Mouse (Mus musculus) hindbrain, embryonic 10.5 days (tissue): ENCODE results near the gene Armc9. TPM values are rescaled to one million over a fixed set of nuclear protein-coding genes. Genes with fewer than 3 reads are reported as not detected.

Experiments
- DNase-seq: peaks from one replicate; pipeline ENCODE4 v3.0.0-alpha.2; 2017; ENCODE audit warnings: low spot score
- H3K27ac ChIP-seq: fragments of 300-500 bp; sonication (generic); 2 replicates; pipeline ENCODE4 v1.5.1; 2016; ENCODE audit warnings: mild to moderate bottlenecking, moderate library complexity
- H3K27me3 ChIP-seq: fragments of 300-500 bp; sonication (generic); 2 replicates; pipeline ENCODE4 v1.6.1; 2016; ENCODE audit warnings: mild to moderate bottlenecking; ENCODE audit not compliant: poor library complexity, insufficient read depth, severe bottlenecking
- H3K36me3 ChIP-seq: fragments of 300-500 bp; sonication (generic); 2 replicates; pipeline ENCODE4 v1.6.1; 2016; ENCODE audit warnings: mild to moderate bottlenecking, moderate library complexity
- H3K4me1 ChIP-seq: fragments of 300-500 bp; sonication (generic); replicated peaks from 2 replicates; pipeline ENCODE4 v1.6.1; 2016; ENCODE audit warnings: mild to moderate bottlenecking
- H3K4me3 ChIP-seq: fragments of 300-500 bp; sonication (generic); 2 replicates; pipeline ENCODE4 v1.5.1; 2016; ENCODE audit warnings: mild to moderate bottlenecking, moderate library complexity
- H3K9me3 ChIP-seq: fragments of 300-500 bp; sonication (generic); 2 replicates; pipeline ENCODE4 v1.6.1; 2016; ENCODE audit warnings: mild to moderate bottlenecking, moderate library complexity
- WGBS: fragments of 180-500 bp; shearing (Covaris S2); methylation state at CpG from one replicate; pipeline ENCODE4 v1.1.7; 2016; 5-methylcytosine and 5-hydroxymethylcytosine counted together
- polyA plus RNA-seq: library from polyadenylated mRNA; unstranded; fragments of >200 nt; fragmentation: Nextera tagmentation; extraction: Ambion mirVana; gene quantifications from 2 replicates; pipeline ENCODE4 v1.2.1, GENCODE M21; 2016

Armc9 gene
- polyA plus RNA-seq, 1 experiment from 2014 or later = 39.3 TPM

DNA sequence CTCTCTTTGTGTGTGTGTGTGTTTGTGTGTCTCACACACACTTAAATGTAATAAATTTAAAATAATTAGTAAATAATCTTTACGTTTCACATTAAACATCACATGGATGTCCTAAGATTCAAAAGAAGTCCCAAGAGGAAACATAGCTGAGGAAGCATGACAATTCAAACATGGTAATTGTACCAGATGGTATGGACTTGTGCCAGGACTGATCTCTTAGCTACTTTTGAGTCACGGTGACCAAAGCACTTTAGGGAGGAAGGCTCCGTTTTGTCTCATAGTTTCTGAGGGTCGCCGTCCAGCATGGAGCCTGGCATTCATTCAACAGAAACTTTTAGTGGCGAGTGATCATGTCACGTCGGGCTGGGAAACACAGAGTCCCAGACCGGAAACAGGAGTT lies 6.4 kb upstream of the Armc9 start:
- Histone ChIP-seq H3K9me3 (no peaks in the 10 kb centered on the region), H3K4me3 (no peak overlapping the region), H3K27me3 (no peaks in the 10 kb centered on the region), H3K27ac (no peak overlapping the region), H3K4me1 (no peaks in the 10 kb centered on the region), H3K36me3 (0 out of 2 replicates have a peak, but pooled peaks cover 1% of the 10 kb centered on the region)
- no peak for DNase-seq
- 91% methylated on average over 9 of the region's 9 CpGs for WGBS

DNA sequence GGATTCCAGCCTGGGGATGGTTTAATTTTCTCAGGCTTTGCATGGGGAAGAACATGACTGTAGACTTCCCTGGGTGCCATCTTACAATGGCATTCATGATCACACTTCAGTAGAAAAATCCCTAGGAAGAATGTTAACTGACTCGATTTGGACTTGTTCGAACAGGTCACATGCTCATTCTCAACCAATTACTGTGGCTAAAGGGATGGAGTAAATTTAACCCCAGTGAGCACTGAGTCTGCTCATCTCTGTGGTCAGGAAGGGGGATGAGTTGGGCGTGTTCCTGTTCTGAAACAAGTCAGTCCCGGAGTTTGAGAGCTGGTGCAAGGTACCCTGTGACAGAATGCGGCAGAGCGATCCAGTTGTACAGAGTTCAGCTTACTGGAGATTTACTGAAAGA lies 3.7 kb upstream of the Armc9 start:
- Histone ChIP-seq H3K36me3 (no peaks in the 10 kb centered on the region), H3K9me3 (no peaks in the 10 kb centered on the region), H3K27me3 (no peaks in the 10 kb centered on the region), H3K4me3 (no peak overlapping the region), H3K27ac (no peak overlapping the region), H3K4me1 (peaks cover 18% of the 10 kb centered on the region)
- no peak for DNase-seq
- WGBS = 82% methylated on average over 6 of the region's 6 CpGs

DNA sequence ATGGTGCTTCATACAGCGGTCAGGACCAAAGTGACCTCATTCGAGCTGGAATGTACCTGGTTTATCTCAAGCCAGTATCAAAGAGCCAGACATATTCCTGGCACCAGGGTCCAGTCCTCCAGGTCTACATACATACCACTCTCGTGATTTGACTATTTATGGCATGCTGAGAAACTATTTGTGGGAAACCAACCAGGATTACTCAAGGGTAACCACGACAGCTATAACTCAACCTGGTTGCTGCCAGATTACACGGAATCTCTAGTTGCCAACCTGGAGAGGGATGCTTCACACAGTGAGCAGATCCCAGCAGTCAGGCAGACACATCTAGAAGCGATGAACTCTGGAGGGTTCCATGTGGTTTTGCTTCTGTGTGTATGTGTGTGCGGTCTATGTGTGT lies 3.2 kb upstream of the Armc9 start:
- Histone ChIP-seq H3K9me3 (no peaks in the 10 kb centered on the region), H3K36me3 (no peaks in the 10 kb centered on the region), H3K27ac (no peak overlapping the region), H3K27me3 (no peaks in the 10 kb centered on the region), H3K4me3 (no peak overlapping the region), H3K4me1 (peaks cover 20% of the 10 kb centered on the region)
- no peak for DNase-seq
- WGBS = 85% methylated on average over 7 of the region's 7 CpGs

DNA sequence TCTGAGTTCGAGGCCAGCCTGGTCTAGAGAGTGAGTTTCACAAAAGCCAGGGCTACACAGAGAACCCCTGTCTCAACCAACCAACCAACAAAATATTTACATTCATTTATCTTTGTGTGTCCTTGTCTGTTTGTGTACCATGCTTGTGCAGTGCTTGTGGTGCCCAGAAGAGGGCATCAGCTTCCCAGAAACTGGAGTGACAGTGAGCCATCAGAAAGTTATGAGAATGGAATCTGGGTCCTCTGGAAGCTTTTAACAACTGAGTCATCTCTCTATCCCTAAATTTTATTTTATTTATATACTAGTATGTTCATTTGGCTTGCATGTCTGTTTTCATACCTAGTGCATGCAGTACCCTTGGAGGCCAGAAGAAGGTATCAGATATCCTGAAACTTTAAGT lies 2.0 kb upstream of the Armc9 start:
- no peak for DNase-seq
- 90% methylated on average over 1 of the region's 1 CpGs for WGBS

DNA sequence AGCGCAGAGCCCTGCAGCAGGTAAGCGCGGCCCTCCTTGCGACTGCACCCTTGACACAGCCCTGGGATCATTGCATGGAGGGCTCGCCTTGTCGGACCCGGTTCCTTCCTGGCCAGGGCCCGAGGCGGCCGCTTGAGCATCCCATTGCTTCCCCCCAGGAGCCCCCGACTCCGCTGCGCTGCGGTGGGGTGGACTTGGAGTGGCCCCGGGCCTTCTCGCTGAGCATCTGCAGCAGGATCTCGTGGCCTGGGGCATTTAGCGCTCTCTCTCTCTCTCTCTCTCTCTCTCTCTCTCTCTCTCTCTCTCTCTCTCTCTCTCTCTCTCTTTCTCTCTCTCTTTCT lies 214 bp downstream of the Armc9 start:
- no peak for DNase-seq
- H3K4me3 ChIP-seq = peak overlapping the region; percentile 86
- H3K27ac ChIP-seq = peak overlapping the region; percentile 87
- WGBS = 0% methylated on average over 18 of the region's 18 CpGs
- no peaks in the 10 kb centered on the region for H3K27me3 ChIP-seq
- peaks cover 24% of the 10 kb centered on the region; the same call in 1 of the 2 replicates for H3K36me3 ChIP-seq
- H3K4me1 ChIP-seq = peaks cover 20% of the 10 kb centered on the region
- no peaks in the 10 kb centered on the region for H3K9me3 ChIP-seq

More for the DNA sequence above, 2.0 kb upstream of the Armc9 start:
- no peak overlapping the region for H3K4me3 ChIP-seq
- H3K4me1 ChIP-seq = peaks cover 20% of the 10 kb centered on the region
- no peak overlapping the region for H3K27ac ChIP-seq
- peaks cover 9% of the 10 kb centered on the region; the same call in 1 of the 2 replicates for H3K36me3 ChIP-seq
- no peaks in the 10 kb centered on the region for H3K27me3 ChIP-seq
- no peaks in the 10 kb centered on the region for H3K9me3 ChIP-seq

DNA sequence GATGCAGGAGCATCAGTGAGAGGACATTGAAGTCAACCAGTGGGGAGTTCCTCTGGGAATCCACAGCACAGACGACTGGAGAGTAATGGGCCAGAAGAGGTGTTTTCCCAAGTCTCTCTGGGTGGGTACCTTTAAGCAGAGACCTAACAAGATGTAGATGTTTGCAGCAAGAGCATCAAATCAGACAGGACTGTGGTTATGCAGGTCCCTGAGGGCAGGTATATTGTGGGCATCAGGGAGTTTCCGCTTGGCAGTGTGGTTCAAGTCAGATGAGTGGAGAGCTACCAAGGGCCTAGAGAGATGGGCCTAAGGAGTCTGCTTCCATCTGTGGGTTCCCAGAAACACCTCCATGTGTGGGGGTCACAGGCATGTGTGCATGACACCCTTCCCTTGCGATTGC lies 1.5 kb downstream of the Armc9 start:
- Histone ChIP-seq H3K9me3 (no peaks in the 10 kb centered on the region), H3K4me3 (peak overlapping the region; percentile 86; the same call in 1 of the 2 replicates), H3K27me3 (no peaks in the 10 kb centered on the region), H3K4me1 (peaks cover 20% of the 10 kb centered on the region), H3K27ac (no peak overlapping the region), H3K36me3 (peaks cover 37% of the 10 kb centered on the region)
- DNase-seq = no peak
- 88% methylated on average over 3 of the region's 3 CpGs for WGBS

DNA sequence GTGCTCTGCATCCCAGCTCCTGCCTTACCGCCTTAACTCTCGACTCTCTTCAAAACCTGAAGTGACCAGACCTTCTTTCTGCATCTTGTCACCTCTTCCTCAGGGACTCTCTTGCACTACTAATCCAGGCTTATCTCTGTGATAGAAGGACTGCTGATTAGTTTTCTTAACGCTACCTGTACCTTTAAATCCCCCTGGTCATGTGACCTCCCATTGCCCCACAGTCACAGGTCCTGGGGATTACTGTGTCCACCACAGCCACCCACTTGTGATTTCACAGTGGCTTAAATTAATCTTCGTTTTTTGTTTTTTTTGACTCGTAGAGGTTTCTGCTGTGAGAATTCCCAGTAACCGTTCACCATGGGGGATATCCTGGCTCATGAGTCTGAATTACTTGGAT lies 2.0 kb downstream of the Armc9 start:
- WGBS = 92% methylated on average over 6 of the region's 6 CpGs
- H3K4me3 ChIP-seq = no peak overlapping the region
- H3K27me3 ChIP-seq = no peaks in the 10 kb centered on the region
- H3K27ac ChIP-seq = no peak overlapping the region
- H3K4me1 ChIP-seq = peaks cover 20% of the 10 kb centered on the region
- H3K9me3 ChIP-seq = no peaks in the 10 kb centered on the region
- H3K36me3 ChIP-seq = peaks cover 42% of the 10 kb centered on the region
- no peak for DNase-seq

DNA sequence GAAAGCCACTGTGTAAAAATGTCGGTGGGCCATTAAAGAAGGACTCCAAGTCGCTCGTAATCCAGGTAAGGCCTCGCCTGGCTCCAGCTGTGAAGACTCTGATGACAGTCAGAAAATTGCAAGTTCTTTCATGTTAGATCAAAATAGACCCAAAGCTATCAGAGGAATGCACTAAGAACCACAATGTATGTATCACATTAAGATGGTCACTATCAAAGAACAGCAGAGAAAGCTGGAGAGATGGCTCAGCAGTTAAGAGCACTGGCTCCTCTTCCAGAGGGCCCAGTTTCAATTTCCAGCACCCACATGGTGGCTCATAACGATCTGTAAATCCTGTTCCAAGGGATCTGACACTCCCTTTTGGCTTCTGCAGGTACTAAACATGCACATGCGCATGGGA lies 5.5 kb downstream of the Armc9 start:
- H3K9me3 ChIP-seq = no peaks in the 10 kb centered on the region
- H3K27ac ChIP-seq = no peak overlapping the region
- no peaks in the 10 kb centered on the region for H3K27me3 ChIP-seq
- no peak overlapping the region for H3K4me3 ChIP-seq
- no peak for DNase-seq
- 91% methylated on average over 6 of the region's 6 CpGs for WGBS
- peaks cover 11% of the 10 kb centered on the region for H3K4me1 ChIP-seq
- H3K36me3 ChIP-seq = peaks cover 75% of the 10 kb centered on the region

DNA sequence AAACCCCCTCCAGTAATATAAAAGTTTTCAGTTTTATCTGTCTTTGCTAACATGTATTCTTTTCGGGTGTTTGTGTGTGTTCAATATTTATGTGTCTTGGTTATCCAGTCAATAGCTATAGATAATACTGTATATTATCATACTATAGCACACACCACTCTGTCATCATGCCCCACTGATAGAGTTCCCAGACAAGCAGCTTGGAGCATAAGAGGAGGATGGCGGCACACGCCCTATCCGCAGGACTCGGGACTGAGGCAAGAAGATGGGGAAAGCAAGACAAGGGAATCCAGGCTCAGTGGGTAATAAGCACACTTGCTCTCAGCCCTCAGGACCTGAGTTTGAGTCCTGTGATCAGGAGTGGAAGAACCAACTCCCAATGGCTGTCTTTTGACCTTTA lies 5.9 kb downstream of the Armc9 start:
- Histone ChIP-seq H3K4me1 (peaks cover 6% of the 10 kb centered on the region), H3K27ac (no peak overlapping the region), H3K9me3 (no peaks in the 10 kb centered on the region), H3K36me3 (peaks cover 79% of the 10 kb centered on the region), H3K27me3 (no peaks in the 10 kb centered on the region), H3K4me3 (no peak overlapping the region)
- no peak for DNase-seq
- WGBS = 95% methylated on average over 5 of the region's 5 CpGs

DNA sequence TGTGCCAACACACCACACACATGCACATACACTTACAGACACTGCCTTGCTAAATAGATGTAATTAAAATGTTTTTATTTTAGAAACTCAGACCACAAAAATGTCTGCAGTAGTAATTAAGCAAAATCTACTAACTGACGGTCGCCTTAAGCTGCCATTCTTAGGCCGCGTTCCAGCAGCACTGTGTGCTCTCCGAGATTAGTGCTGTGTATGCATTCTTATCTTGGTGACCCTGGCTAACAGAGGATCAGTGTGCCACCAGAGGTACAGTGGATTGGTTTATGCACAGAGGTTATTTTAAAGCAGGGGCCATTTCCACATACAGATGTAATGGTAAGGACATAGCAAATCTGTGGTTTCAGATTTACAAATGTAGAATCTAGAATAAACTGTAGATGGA lies 6.5 kb downstream of the Armc9 start:
- WGBS = 95% methylated on average over 5 of the region's 5 CpGs
- Histone ChIP-seq H3K9me3 (no peaks in the 10 kb centered on the region), H3K36me3 (peaks cover 85% of the 10 kb centered on the region), H3K27me3 (no peaks in the 10 kb centered on the region), H3K27ac (no peak overlapping the region), H3K4me3 (no peak overlapping the region), H3K4me1 (peaks cover under 1% of the 10 kb centered on the region; the same call in 1 of the 2 replicates)
- DNase-seq = no peak

DNA sequence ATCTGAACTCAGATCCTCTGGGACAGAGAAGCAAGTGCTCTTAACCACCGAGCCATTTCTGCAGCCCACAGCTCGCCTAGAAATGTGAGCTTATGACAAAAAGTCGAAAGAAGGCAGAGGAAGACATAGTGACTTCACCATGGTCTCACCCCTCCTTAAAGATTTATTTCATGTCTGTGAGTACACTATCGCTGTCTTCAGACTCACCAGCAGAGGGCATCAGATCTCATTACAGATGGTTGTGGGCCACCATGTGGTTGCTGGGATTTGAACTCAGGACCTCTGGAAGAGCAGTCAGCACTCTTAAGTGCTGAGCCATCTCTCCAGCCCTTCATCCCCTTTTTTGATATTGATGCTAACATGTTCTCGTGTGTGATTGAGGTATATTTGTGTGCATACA lies 20.0 kb downstream of the Armc9 start:
- Histone ChIP-seq H3K9me3 (no peaks in the 10 kb centered on the region), H3K27ac (no peak overlapping the region), H3K36me3 (peaks cover 84% of the 10 kb centered on the region), H3K4me1 (no peaks in the 10 kb centered on the region), H3K4me3 (no peak overlapping the region), H3K27me3 (no peaks in the 10 kb centered on the region)
- DNase-seq = no peak
- 92% methylated on average over 5 of the region's 5 CpGs for WGBS

DNA sequence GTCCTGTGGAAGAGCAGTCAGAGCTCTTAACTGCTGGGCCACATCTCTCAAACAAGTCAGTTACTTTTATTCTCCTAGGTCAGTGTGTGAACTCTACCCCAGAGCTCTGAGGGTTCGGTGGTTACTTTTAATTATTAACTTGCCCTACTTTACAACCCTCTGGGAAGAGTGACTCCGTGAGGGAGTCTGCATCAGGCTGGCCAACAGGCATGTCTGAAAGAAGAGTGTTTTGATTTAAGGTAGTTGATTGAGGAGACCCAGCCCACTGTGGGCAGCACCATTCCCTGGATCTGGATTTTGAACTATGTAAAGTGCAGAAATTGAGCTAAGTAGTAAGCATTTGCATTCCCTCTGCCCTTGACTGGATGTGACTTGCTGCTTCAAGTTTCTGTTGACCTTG lies 21.5 kb downstream of the Armc9 start:
- DNase-seq = no peak
- Histone ChIP-seq H3K4me3 (no peak overlapping the region), H3K4me1 (no peaks in the 10 kb centered on the region), H3K36me3 (peaks cover 79% of the 10 kb centered on the region), H3K27ac (no peak overlapping the region), H3K27me3 (no peaks in the 10 kb centered on the region), H3K9me3 (no peaks in the 10 kb centered on the region)
- 88% methylated on average over 2 of the region's 2 CpGs for WGBS

DNA sequence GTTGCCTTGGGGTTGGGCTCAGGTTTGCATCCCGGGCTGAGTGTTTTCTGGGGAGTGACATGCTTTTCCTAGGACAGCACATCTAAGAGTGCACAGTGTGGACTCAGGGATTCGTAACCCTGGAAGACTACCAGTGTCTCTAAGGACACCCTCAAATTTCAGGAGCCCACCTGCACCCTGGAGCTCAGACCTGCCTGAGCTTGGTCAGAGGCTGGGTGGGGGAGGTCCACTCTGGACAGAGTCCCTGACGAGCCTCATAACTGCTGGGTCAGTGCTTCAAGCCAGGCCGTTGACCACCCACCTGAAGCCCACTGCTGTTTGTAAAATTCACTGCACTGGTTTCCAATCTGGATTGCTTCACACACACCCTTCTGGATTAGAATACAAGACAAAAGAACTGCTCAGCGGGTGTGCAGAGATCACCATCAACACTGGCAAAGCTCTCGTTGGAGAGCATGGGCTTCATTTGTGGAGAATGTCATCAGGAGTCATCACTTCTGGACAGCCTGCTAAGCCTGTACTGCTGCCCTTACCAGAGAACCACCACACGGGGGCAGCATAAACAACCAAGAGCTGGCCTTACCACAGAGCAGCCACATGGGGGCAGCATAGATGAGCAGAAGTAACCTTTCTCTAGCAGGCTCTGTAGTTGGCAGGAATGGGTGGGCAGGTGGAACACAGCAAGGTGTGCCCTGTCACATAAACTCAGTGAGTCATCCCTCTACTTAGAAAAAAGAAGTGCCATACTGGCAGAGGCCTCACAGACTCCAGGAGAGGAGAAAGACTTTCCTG lies 24.1 kb downstream of the Armc9 start:
- 52% methylated on average over 7 of the region's 7 CpGs for WGBS
- Histone ChIP-seq H3K36me3 (peaks cover 67% of the 10 kb centered on the region), H3K4me1 (no peaks in the 10 kb centered on the region), H3K27me3 (no peaks in the 10 kb centered on the region), H3K4me3 (no peak overlapping the region), H3K9me3 (no peaks in the 10 kb centered on the region), H3K27ac (no peak overlapping the region)
- peak; percentile 80 for DNase-seq
